Mouse (Mus musculus): ENCODE results near the gene Cpeb3. TPM values are rescaled to one million over a fixed set of nuclear protein-coding genes. Genes with fewer than 3 reads are reported as not detected.
A peak's percentile ranks its signal among the peaks of the same experiment; 100 is the strongest.
"Not testable (repeated sequence)": the region's sequence is repeated elsewhere in the genome, so short reads cannot be mapped to it uniquely, and the experiment has no call there.

The Cpeb3 gene
- total RNA-seq, 1 experiment = 1.8 TPM

GRCm38 (mm10) chr19:37147145-37147544 lies 61.3 kb downstream of the Cpeb3 start:
- Histone ChIP-seq H3K9me3 (ENCODE audit: control insufficient read depth, insufficient read depth, low read depth, low read length) (no peaks in the 10 kb centered on the region), H3K4me3 (ENCODE audit: insufficient read depth in 1 of 2, low read depth in 1 of 2, low read length in 2 of 2, poor library complexity in 1 of 2, severe bottlenecking in 1 of 2) (no peak overlapping the region), H3K36me3 (ENCODE audit: control insufficient read depth, insufficient read depth, low read length, poor library complexity, severe bottlenecking) (no peaks in the 10 kb centered on the region), H3K9ac (ENCODE audit: insufficient read depth, low read depth, low read length, poor library complexity, severe bottlenecking) (no peak overlapping the region), H3K27ac (ENCODE audit: insufficient read depth, low read depth, low read length, poor library complexity, severe bottlenecking) (no peak overlapping the region), H3K4me1 (ENCODE audit: control insufficient read depth in 2 of 2, insufficient read depth in 2 of 2, low read length in 2 of 2, poor library complexity in 1 of 2) (peaks cover 3 to 9% of the 10 kb centered on the region in 2 experiments; a peak in 3 of 4 replicates)
- no peak for DNase-seq (ENCODE audit: low read depth, low spot score)
- no peak for TF ChIP-seq CHD2 (IDR thresholded peaks at IDR 0.05; ENCODE audit: low read depth, low read length)
- TF ChIP-seq HCFC1 (IDR thresholded peaks at IDR 0.05; ENCODE audit: borderline replicate concordance, insufficient read depth, low read length) = no peak
- no peak for TF ChIP-seq MAFK (IDR thresholded peaks at IDR 0.05; ENCODE audit: insufficient read depth, low read depth, low read length)
- TF ChIP-seq ZC3H11A (IDR thresholded peaks at IDR 0.05; ENCODE audit: borderline replicate concordance, low read depth, low read length) = no peak
- no peak for TF ChIP-seq ZNF384 (IDR thresholded peaks at IDR 0.05; ENCODE audit: low read depth, low read length)
- in situ Hi-C loops (cut with MboI; ENCODE audit: low sequenced_read_pairs in 2 of 2, unreplicated experiment in 2 of 2) = no loop called here

- Histone ChIP-seq H3K27ac (ENCODE audit: insufficient read depth, low read depth, low read length, poor library complexity, severe bottlenecking) (no peak overlapping the region), H3K4me1 (ENCODE audit: control insufficient read depth in 2 of 2, insufficient read depth in 2 of 2, low read length in 2 of 2, poor library complexity in 1 of 2) (peaks cover 3 to 9% of the 10 kb centered on the region in 2 experiments; a peak in 3 of 4 replicates), H3K9ac (ENCODE audit: insufficient read depth, low read depth, low read length, poor library complexity, severe bottlenecking) (no peak overlapping the region), H3K4me3 (ENCODE audit: insufficient read depth in 1 of 2, low read depth in 1 of 2, low read length in 2 of 2, poor library complexity in 1 of 2, severe bottlenecking in 1 of 2) (no peak overlapping the region), H3K9me3 (ENCODE audit: control insufficient read depth, insufficient read depth, low read depth, low read length) (no peaks in the 10 kb centered on the region), H3K36me3 (ENCODE audit: control insufficient read depth, insufficient read depth, low read length, poor library complexity, severe bottlenecking) (no peaks in the 10 kb centered on the region)
- in situ Hi-C loops (cut with MboI; ENCODE audit: low sequenced_read_pairs in 2 of 2, unreplicated experiment in 2 of 2) = no loop called here
- TF ChIP-seq MAFK (IDR thresholded peaks at IDR 0.05; ENCODE audit: insufficient read depth, low read depth, low read length) = peak; percentile 66
- TF ChIP-seq CHD2 (IDR thresholded peaks at IDR 0.05; ENCODE audit: low read depth, low read length) = no peak
- no peak for TF ChIP-seq ZC3H11A (IDR thresholded peaks at IDR 0.05; ENCODE audit: borderline replicate concordance, low read depth, low read length)
- no peak for TF ChIP-seq HCFC1 (IDR thresholded peaks at IDR 0.05; ENCODE audit: borderline replicate concordance, insufficient read depth, low read length)
- peak; percentile 40 for DNase-seq (ENCODE audit: low read depth, low spot score)
These were observed 62.6 kb downstream of the Cpeb3 start for GRCm38 (mm10) chr19:37145846-37146245.

GRCm38 (mm10) chr19:37145401-37145800 lies 63.0 kb downstream of the Cpeb3 start:
- TF ChIP-seq ZC3H11A (IDR thresholded peaks at IDR 0.05; ENCODE audit: borderline replicate concordance, low read depth, low read length) (no peak), ZNF384 (IDR thresholded peaks at IDR 0.05; ENCODE audit: low read depth, low read length) (no peak), CHD2 (IDR thresholded peaks at IDR 0.05; ENCODE audit: low read depth, low read length) (no peak), HCFC1 (IDR thresholded peaks at IDR 0.05; ENCODE audit: borderline replicate concordance, insufficient read depth, low read length) (no peak), MAFK (IDR thresholded peaks at IDR 0.05; ENCODE audit: insufficient read depth, low read depth, low read length) (no peak)
- no peak overlapping the region for H3K9ac ChIP-seq (ENCODE audit: insufficient read depth, low read depth, low read length, poor library complexity, severe bottlenecking)
- H3K4me1 ChIP-seq (ENCODE audit: control insufficient read depth in 2 of 2, insufficient read depth in 2 of 2, low read length in 2 of 2, poor library complexity in 1 of 2) = peaks cover 3 to 9% of the 10 kb centered on the region in 2 experiments; a peak in 3 of 4 replicates
- no peak overlapping the region for H3K4me3 ChIP-seq (ENCODE audit: insufficient read depth in 1 of 2, low read depth in 1 of 2, low read length in 2 of 2, poor library complexity in 1 of 2, severe bottlenecking in 1 of 2)
- in situ Hi-C loops (cut with MboI; ENCODE audit: low sequenced_read_pairs in 2 of 2, unreplicated experiment in 2 of 2) = no loop called here
- H3K9me3 ChIP-seq (ENCODE audit: control insufficient read depth, insufficient read depth, low read depth, low read length) = no peaks in the 10 kb centered on the region
- no peaks in the 10 kb centered on the region for H3K36me3 ChIP-seq (ENCODE audit: control insufficient read depth, insufficient read depth, low read length, poor library complexity, severe bottlenecking)
- DNase-seq (ENCODE audit: low read depth, low spot score) = peak; percentile 28
- H3K27ac ChIP-seq (ENCODE audit: insufficient read depth, low read depth, low read length, poor library complexity, severe bottlenecking) = no peak overlapping the region

- no peak for DNase-seq (ENCODE audit: low read depth, low spot score)
- peaks cover 3 to 6% of the 10 kb centered on the region in 2 experiments; a peak in 3 of 4 replicates for H3K4me1 ChIP-seq (ENCODE audit: control insufficient read depth in 2 of 2, insufficient read depth in 2 of 2, low read length in 2 of 2, poor library complexity in 1 of 2)
- TF ChIP-seq CHD2 (IDR thresholded peaks at IDR 0.05; ENCODE audit: low read depth, low read length) = no peak
- TF ChIP-seq MAFK (IDR thresholded peaks at IDR 0.05; ENCODE audit: insufficient read depth, low read depth, low read length) = no peak
- no peak for TF ChIP-seq ZC3H11A (IDR thresholded peaks at IDR 0.05; ENCODE audit: borderline replicate concordance, low read depth, low read length)
- no peak for TF ChIP-seq ZNF384 (IDR thresholded peaks at IDR 0.05; ENCODE audit: low read depth, low read length)
- no peaks in the 10 kb centered on the region for H3K36me3 ChIP-seq (ENCODE audit: control insufficient read depth, insufficient read depth, low read length, poor library complexity, severe bottlenecking)
- H3K4me3 ChIP-seq (ENCODE audit: insufficient read depth in 1 of 2, low read depth in 1 of 2, low read length in 2 of 2, poor library complexity in 1 of 2, severe bottlenecking in 1 of 2) = no peak overlapping the region
- in situ Hi-C loops (cut with MboI; ENCODE audit: low sequenced_read_pairs in 2 of 2, unreplicated experiment in 2 of 2) = no loop called here
- no peak overlapping the region for H3K9ac ChIP-seq (ENCODE audit: insufficient read depth, low read depth, low read length, poor library complexity, severe bottlenecking)
- no peak overlapping the region for H3K27ac ChIP-seq (ENCODE audit: insufficient read depth, low read depth, low read length, poor library complexity, severe bottlenecking)
- no peaks in the 10 kb centered on the region for H3K9me3 ChIP-seq (ENCODE audit: control insufficient read depth, insufficient read depth, low read depth, low read length)
These were observed 66.8 kb downstream of the Cpeb3 start for GRCm38 (mm10) chr19:37141623-37142022.

GRCm38 (mm10) chr19:37137133-37137532 lies 71.3 kb downstream of the Cpeb3 start:
- no peak overlapping the region for H3K4me3 ChIP-seq (ENCODE audit: insufficient read depth in 1 of 2, low read depth in 1 of 2, low read length in 2 of 2, poor library complexity in 1 of 2, severe bottlenecking in 1 of 2)
- in situ Hi-C loops (cut with MboI; ENCODE audit: low sequenced_read_pairs in 2 of 2, unreplicated experiment in 2 of 2) = no loop called here
- TF ChIP-seq ZC3H11A (IDR thresholded peaks at IDR 0.05; ENCODE audit: borderline replicate concordance, low read depth, low read length) (no peak), CHD2 (IDR thresholded peaks at IDR 0.05; ENCODE audit: low read depth, low read length) (no peak), MAFK (IDR thresholded peaks at IDR 0.05; ENCODE audit: insufficient read depth, low read depth, low read length) (no peak), ZNF384 (IDR thresholded peaks at IDR 0.05; ENCODE audit: low read depth, low read length) (no peak), HCFC1 (IDR thresholded peaks at IDR 0.05; ENCODE audit: borderline replicate concordance, insufficient read depth, low read length) (no peak)
- no peak for DNase-seq (ENCODE audit: low read depth, low spot score)
- H3K9ac ChIP-seq (ENCODE audit: insufficient read depth, low read depth, low read length, poor library complexity, severe bottlenecking) = no peak overlapping the region
- H3K4me1 ChIP-seq (ENCODE audit: control insufficient read depth in 2 of 2, insufficient read depth in 2 of 2, low read length in 2 of 2, poor library complexity in 1 of 2) = 0 out of 4 replicates have a peak, but pooled peaks cover 0 to 2% of the 10 kb centered on the region in 2 experiments
- H3K36me3 ChIP-seq (ENCODE audit: control insufficient read depth, insufficient read depth, low read length, poor library complexity, severe bottlenecking) = no peaks in the 10 kb centered on the region
- H3K27ac ChIP-seq (ENCODE audit: insufficient read depth, low read depth, low read length, poor library complexity, severe bottlenecking) = no peak overlapping the region
- H3K9me3 ChIP-seq (ENCODE audit: control insufficient read depth, insufficient read depth, low read depth, low read length) = no peaks in the 10 kb centered on the region

GRCm38 (mm10) chr19:37135459-37135858 lies 72.9 kb downstream of the Cpeb3 start:
- H3K9me3 ChIP-seq (ENCODE audit: control insufficient read depth, insufficient read depth, low read depth, low read length); in situ Hi-C loops (cut with MboI; ENCODE audit: low sequenced_read_pairs in 2 of 2, unreplicated experiment in 2 of 2); H3K4me1 ChIP-seq (ENCODE audit: control insufficient read depth in 2 of 2, insufficient read depth in 2 of 2, low read length in 2 of 2, poor library complexity in 1 of 2); H3K9ac ChIP-seq (ENCODE audit: insufficient read depth, low read depth, low read length, poor library complexity, severe bottlenecking); H3K4me3 ChIP-seq (ENCODE audit: insufficient read depth in 1 of 2, low read depth in 1 of 2, low read length in 2 of 2, poor library complexity in 1 of 2, severe bottlenecking in 1 of 2); H3K36me3 ChIP-seq (ENCODE audit: control insufficient read depth, insufficient read depth, low read length, poor library complexity, severe bottlenecking); DNase-seq (ENCODE audit: low read depth, low spot score); H3K27ac ChIP-seq (ENCODE audit: insufficient read depth, low read depth, low read length, poor library complexity, severe bottlenecking): not testable (repeated sequence)

Measured in ES-E14 (cell line).